Mouse (Mus musculus) skeletal muscle tissue, adult 2 months (tissue): ENCODE results near the gene Fam118b.

Experiments
- DNase-seq: peaks from one replicate; pipeline ENCODE4 v3.0.0-alpha.2; 2012; ENCODE audit warnings: low read depth, low spot score

Gene Fam118b

DNA sequence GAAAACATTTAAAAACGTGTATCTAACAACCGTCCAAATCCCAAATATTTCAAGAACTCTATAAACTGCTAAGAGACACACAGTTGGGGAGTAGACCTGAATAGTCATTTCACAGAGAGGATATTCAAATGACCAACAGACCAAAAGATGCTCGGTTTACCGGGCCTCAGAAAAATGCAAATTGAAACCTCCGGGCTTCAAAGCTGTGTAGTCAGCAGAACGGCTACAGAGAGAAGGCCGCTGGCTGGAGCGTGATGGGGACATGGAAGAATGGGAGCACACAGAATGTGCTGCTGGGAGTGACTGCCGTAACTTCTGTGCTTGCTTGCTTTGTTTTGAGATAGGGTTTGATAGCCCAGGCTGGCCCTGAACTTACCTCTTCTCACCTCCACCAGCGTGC is 69.3 kb downstream of the Fam118b start:
- DNase-seq, result no peak

DNA sequence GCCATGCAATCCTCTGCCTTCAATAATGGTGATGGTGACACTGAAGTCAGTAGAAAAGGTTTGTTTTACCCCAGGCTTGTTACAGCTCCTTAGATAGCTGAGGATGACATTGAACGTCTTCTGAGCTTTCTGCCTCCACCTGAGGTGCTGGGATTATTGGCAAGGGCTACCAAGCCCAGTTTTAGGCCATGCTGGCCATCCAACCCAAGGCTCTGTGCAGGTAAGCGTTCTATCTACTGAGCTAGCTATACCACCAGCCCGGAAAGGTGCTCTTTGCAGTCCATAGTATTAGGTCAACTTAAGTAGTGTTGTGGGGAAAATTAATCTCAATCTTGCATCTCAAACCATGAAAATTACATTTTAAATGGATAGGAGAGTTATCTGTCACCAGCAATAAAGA is 70.0 kb downstream of the Fam118b start:
- DNase-seq, result no peak

DNA sequence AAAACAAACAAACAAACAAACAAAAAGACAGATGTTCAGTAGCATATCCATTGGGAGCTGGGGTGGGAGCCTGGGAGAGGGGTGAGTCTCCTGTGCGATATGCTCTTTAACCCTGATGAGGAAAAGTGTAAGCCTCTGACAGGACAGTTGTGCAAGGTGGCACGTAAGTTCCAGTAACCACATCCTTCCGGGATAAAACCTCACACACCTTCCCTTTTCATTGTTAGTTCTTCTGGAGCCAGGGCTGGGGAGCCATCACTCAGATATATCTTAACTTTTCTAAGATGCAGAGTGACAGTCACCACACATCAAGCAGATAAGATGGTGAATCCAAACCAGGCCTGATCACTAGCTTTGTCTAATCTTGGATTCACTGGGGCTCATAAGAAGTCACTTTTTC is 73.6 kb downstream of the Fam118b start:
- DNase-seq, result no peak

DNA sequence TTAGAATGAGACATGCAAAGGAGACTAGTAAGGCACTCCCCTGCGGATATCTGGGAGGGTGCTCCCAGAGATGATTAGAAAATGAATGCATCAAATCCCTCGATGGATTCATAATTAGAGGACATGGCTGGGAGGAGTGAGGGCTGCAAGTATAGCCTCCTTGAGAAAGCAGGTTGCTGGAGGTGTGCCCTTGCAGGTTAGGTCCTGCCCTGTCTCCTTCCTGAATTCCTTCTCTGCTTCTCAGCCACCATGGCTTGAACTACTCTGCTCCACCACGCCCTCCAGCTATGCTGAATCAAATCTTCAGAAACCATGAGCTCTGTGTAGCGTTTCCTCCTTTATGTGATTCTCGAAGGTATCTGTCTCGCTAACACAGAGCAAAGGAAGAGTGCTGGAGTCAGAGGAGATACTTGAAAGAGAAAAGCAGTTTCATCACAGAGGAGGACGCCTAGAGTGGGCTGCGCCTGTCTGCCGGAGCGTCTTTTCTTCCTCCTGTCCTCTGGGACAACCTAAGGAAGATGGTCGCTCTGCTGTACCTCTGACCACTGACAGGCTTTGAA is 74.5 kb downstream of the Fam118b start:
- no peak for DNase-seq

DNA sequence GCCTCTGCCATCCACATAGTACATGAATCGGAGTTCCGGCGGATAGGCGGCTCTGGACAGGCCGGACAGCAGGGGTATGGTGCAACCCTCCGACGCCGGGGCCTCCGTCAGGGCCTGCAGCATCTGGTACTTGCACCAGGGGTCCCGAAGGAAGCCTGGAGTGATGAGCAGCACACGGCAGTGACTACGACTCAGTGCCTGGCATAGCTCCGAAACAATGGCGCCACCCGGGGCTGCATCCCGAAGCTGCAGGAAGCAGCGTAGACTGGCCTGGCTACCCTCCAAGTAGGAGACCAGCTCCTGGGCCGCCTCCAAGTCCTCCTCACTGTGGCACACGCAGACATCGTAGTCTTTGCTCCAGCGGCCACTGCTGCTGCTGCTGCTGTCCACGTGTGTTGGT is 78.9 kb downstream of the Fam118b start:
- no peak for DNase-seq

DNA sequence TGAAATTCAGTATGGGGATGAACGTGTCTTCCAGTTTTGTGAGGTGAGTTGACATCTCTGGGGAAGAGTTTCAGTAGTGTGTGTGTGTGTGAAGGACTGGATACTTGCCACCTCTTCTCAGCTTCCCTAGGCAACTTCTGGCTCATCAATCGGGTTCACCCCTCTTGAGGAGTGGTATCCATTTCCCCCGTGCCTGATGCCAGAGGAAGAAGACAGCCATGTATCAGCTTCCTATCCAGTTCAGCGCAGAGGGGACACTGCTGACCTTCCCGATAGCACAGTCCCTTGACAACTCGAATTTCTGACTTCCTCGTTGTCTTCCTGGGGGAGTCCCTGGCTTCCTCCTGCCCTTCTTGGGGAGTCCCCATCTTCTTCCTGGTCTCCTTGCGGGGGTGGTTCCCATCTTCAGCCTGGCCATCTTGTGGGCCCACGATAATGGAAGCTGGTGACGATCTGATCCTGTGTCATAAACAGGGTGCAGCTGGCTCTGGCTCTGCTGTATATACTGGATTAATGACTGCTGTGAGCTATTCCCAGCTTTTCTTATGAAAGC is 80.2 kb downstream of the Fam118b start:
- no peak for DNase-seq

DNA sequence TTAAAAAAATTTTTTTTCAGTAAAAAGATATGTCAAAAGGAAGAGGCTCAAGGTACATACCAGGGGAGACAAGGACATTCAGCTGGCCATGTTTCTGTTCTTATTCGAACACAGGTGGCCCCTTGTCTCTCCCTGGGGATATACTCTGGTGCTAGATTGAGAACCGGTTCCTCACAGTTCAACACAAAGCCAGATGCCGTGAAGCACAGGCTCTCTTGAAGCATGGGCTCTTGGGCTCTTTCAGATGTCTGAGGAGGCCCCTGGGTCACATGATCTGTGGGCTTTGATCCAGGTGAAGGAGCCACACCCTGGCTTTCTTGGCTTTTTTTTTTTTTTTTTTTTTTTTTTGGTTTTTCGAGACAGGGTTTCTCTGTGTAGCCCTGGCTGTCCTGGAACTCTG is 81.2 kb downstream of the Fam118b start:
- no peak for DNase-seq

DNA sequence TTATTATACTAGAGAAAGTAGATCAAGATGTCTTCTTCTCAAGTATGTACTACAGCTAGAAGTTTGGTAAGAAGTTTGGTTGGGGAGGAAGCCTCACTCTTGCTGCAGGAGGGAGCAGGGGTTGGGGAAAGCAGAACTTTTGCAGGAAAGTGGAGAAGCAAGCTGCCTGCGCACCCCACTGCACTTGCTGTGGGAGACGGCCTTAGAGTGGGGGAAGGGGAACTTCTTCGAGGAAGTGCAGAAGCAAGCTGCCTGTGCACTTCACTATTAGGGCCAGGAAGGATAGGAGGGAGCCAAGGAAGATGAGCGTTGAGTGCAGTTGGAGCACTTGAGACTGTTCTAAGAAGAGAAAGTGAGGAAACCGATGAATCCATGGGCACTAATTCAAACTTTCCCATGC is 84.2 kb downstream of the Fam118b start:
- DNase-seq, result no peak

DNA sequence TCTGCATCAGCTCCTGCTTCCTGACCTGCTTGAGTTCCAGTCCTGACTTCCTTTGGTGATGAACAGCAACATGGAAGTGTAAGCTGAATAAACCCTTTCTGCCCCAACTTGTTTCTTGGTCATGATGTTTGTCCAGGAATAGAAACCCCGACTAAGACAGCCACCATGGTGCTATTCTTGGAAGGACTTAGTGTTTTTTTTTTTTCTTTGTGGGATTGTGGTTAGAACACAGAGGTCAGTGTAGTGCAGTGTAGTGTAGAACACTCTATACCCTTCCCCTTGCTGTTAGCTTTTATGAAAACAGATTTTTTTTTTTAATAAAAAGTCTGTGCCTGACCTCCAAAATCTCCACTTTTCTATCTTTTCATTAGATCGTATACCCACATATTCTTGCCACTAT is 84.8 kb downstream of the Fam118b start:
- no peak for DNase-seq

DNA sequence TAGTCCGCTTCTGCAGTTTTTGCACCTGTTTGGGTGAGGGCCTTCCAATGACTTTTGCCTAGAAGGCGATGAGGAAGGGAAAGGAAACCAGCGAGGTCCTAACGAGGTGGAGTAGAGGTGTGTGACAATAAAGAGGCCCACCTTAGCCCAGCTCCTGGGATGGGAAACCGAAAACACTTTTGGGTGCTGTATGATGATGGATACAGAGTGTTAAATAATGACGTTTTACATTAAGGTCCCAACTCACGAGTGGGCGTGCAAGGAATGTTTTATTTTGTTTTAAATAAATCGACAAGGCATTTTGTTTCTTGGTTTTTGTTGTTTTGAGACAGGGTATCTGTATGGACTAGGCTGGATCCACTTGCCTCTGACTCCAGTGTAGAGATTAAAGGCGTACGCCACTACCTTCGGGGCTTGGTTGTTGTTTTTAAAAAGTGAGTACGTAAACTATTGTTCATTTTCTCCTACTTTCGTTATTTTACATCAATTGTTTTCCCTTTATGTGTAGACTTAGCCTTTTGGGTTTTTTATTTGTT is 91.4 kb downstream of the Fam118b start:
- no peak for DNase-seq

DNA sequence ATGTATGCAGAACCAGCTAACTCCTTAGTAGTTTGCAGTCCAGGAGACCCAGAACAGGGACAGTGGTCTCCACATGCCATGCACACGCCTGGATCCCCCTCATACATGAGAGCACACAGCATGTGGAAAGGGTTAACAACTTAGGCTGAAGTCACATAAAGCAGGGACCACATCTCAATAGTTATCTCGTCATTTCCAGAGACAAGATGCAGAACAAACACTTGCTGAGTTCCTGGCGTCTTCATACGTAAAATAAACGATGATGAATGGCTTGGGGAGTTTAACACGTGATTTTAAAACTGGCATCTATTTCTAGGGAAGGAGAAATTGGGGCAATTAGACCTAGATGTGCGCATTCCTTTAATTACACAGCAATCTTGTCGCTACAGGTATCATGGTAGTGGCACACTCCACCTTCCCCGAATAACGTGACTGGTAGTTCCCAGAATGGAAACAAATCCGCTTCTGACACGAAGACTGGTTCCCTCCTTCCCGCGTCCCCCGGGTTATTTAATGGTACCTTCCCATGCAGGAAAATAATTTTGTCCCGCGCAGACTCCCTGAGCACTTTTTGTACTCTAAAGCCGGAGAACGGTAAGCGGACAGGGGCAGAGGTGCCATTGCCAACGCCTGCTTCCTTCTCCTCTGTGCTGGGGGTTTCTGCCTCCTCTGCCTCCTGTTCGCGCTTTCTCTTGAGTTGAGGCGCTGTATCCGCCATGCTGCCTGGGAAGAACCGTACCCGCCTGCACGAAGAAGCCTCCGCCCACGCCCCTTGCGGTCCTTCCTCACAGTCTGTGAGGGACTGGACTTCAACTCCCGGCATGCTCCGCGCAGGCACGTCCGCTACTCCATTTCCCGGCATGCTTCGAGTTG is 92.1 kb downstream of the Fam118b start, which contains the start of gene Dcps:
Dcps (minus strand) TSS at position 811 of the 873 bp plus-strand sequence.
- peak; percentile 87 for DNase-seq

DNA sequence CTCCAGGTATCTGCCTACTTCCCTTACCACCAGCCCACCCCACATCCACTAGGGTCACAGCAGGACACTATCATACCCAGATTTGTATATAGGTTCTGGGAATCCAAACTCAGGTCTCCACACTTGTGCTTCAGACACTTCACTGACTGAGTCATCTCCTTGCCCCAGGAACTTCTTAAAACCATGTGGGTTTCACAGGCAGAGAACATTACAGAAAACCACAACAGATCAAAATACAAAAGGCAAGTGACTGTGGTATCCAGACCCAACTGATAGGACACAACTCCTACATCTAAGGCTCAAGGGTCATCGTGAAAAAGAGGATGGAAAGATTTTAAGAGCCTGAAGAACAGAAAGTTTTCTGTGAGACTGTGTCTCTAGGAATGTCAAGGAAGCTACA is 94.3 kb downstream of the Fam118b start:
- no peak for DNase-seq

DNA sequence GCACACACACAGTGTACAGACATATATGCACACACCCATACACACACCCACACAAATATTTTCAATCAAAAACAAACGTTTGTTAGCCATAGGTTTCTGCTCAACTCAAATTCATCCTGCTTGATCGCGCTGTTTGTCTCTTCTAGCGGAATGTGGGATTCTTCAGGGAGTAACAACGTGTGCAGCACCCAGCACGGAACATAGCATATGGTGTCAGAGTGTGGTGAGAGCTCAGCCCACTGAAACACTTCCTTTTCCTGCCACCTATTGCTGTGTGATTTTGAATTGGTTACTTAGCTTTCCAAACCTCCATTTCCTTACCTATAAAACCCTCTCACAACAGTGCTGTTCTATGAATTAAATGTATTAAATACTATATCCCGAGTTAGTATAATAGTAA is 97.5 kb downstream of the Fam118b start:
- DNase-seq, result no peak
